Mouse (Mus musculus): Measurements from ENCODE around the gene Zcchc8. TPM values are rescaled to one million over a fixed set of nuclear protein-coding genes. Genes with fewer than 3 reads are reported as not detected.

Gene Zcchc8
- polyA plus RNA-seq, 1 experiment from 2014 or later: 27.1 TPM

DNA sequence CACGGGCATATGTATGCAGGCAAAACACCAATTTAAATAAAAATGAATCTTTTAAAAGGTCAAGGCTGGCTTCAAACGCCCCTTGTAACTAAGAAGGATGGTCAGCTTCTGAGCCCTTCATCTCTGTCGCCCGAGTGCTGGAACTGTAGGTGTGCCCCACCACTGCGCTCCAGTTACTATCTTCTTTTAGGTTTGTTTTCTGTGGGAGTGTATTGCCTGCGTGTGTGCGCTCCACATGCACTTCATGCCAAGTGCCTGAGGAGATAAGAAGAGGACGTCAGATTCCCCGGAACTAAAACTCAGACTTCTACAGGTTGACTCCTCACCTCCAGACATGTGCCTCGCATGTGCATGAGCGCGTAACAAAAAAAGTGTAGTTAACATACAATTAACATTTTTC lies 53.0 kb downstream of the Zcchc8 start:
- no peak for TF ChIP-seq CTCF (IDR thresholded peaks at IDR 0.05; ENCODE audit: low read depth)
- 70% methylated on average over 12 of the region's 12 CpGs for whole genome bisulfite sequencing
- Histone ChIP-seq H3K27me3 (replicated peaks; ENCODE audit: control insufficient read depth, insufficient read depth, low read length) (no peaks in the 10 kb centered on the region), H3K9ac (ENCODE audit: low read depth, low read length) (no peak overlapping the region), H3K4me2 (replicated peaks; ENCODE audit: low read depth) (no peak overlapping the region), H3K4me1 (replicated peaks; ENCODE audit: control insufficient read depth, insufficient read depth, low read length) (no peaks in the 10 kb centered on the region; the same call in 1 of the 2 replicates), H3K4me3 (ENCODE audit: low read depth, low read length) (no peak overlapping the region), H3K36me3 (ENCODE audit: control insufficient read depth, insufficient read depth) (no peaks in the 10 kb centered on the region), H3K27ac (ENCODE audit: low read depth, low read length) (no peak overlapping the region), H3K9me3 (ENCODE audit: control insufficient read depth) (no peaks in the 10 kb centered on the region)
- ATAC-seq: no peak

- H3K27me3 ChIP-seq (replicated peaks; ENCODE audit: control insufficient read depth, insufficient read depth, low read length): no peaks in the 10 kb centered on the region
- no peak overlapping the region for H3K9ac ChIP-seq (ENCODE audit: low read depth, low read length)
- no peaks in the 10 kb centered on the region for H3K36me3 ChIP-seq (ENCODE audit: control insufficient read depth, insufficient read depth)
- no peaks in the 10 kb centered on the region; the same call in 1 of the 2 replicates for H3K4me1 ChIP-seq (replicated peaks; ENCODE audit: control insufficient read depth, insufficient read depth, low read length)
- no peak overlapping the region for H3K4me2 ChIP-seq (replicated peaks; ENCODE audit: low read depth)
- no peak overlapping the region for H3K27ac ChIP-seq (ENCODE audit: low read depth, low read length)
- H3K9me3 ChIP-seq (ENCODE audit: control insufficient read depth): no peaks in the 10 kb centered on the region
- 74% methylated on average over 7 of the region's 7 CpGs for WGBS
- ATAC-seq: no peak
- H3K4me3 ChIP-seq (ENCODE audit: low read depth, low read length): no peak overlapping the region
- TF ChIP-seq CTCF (IDR thresholded peaks at IDR 0.05; ENCODE audit: low read depth): no peak
Observed at GRCm38 (mm10) chr5:123665956-123666355, 54.9 kb downstream of the Zcchc8 start.

DNA sequence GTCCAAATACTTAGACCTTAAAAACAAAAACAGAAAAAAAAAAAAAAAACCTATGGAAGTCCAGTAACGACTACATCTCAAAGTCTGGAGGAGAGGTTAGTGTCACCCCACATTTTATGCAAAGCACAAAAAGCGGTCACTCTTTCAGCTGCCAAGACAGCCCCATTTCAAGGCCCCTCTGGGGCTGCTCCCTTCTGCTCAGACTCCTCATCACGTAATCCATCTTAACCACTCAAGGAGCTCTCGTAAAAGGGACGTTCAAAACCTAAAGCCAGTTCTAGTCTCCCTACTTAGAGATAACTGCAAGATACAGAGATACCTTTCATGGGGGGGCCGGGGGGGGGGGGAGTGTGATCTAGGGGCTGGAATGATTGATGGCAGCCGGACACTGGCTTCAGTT lies 56.6 kb downstream of the Zcchc8 start:
- H3K9ac ChIP-seq (ENCODE audit: low read depth, low read length): no peak overlapping the region
- no peak overlapping the region for H3K27ac ChIP-seq (ENCODE audit: low read depth, low read length)
- H3K36me3 ChIP-seq (ENCODE audit: control insufficient read depth, insufficient read depth): no peaks in the 10 kb centered on the region
- no peaks in the 10 kb centered on the region for H3K9me3 ChIP-seq (ENCODE audit: control insufficient read depth)
- ATAC-seq: no peak
- H3K4me2 ChIP-seq (replicated peaks; ENCODE audit: low read depth): no peak overlapping the region
- H3K4me1 ChIP-seq (replicated peaks; ENCODE audit: control insufficient read depth, insufficient read depth, low read length): no peaks in the 10 kb centered on the region
- no peak for TF ChIP-seq CTCF (IDR thresholded peaks at IDR 0.05; ENCODE audit: low read depth)
- H3K4me3 ChIP-seq (ENCODE audit: low read depth, low read length): no peak overlapping the region
- H3K27me3 ChIP-seq (replicated peaks; ENCODE audit: control insufficient read depth, insufficient read depth, low read length): no peaks in the 10 kb centered on the region
- 67% methylated on average over 7 of the region's 7 CpGs for WGBS

DNA sequence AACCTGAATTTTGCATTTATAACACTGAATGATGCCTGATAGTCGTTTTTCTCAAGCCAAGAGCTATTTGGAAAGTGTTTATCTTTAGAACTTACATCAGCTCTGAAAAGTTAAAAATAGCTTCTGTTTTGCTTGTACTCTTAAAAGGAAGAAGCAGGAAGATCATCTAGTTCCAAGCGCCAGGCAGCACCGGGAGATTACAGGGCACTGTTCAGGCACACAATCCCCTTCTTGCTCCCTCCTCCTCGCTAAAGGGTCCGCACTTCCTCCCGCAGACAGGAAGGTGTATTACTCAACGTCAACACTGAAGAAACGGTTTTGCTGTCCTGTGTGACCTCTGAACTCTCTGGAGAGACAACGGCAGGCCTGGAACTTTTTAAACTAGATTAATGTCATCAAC lies 58.8 kb downstream of the Zcchc8 start:
- TF ChIP-seq CTCF (IDR thresholded peaks at IDR 0.05; ENCODE audit: low read depth): no peak
- no peak for ATAC-seq
- 34% methylated on average over 9 of the region's 9 CpGs for WGBS

GRCm38 (mm10) chr5:123661602-123662001 lies 59.3 kb downstream of the Zcchc8 start:
- Histone ChIP-seq H3K36me3 (ENCODE audit: control insufficient read depth, insufficient read depth) (no peaks in the 10 kb centered on the region), H3K9me3 (ENCODE audit: control insufficient read depth) (no peaks in the 10 kb centered on the region), H3K4me2 (replicated peaks; ENCODE audit: low read depth) (no peak overlapping the region), H3K27ac (ENCODE audit: low read depth, low read length) (peak overlapping the region; percentile 15; the same call in 1 of the 2 replicates), H3K27me3 (replicated peaks; ENCODE audit: control insufficient read depth, insufficient read depth, low read length) (no peaks in the 10 kb centered on the region), H3K9ac (ENCODE audit: low read depth, low read length) (no peak overlapping the region), H3K4me3 (ENCODE audit: low read depth, low read length) (no peak overlapping the region), H3K4me1 (replicated peaks; ENCODE audit: control insufficient read depth, insufficient read depth, low read length) (no peaks in the 10 kb centered on the region)
- 54% methylated on average over 3 of the region's 3 CpGs for WGBS
- no peak for TF ChIP-seq CTCF (IDR thresholded peaks at IDR 0.05; ENCODE audit: low read depth)
- ATAC-seq: no peak

More for the DNA sequence above, 58.8 kb downstream of the Zcchc8 start:
- Histone ChIP-seq H3K4me2 (replicated peaks; ENCODE audit: low read depth) (peak overlapping the region; percentile 24; the same call in 1 of the 2 replicates), H3K4me1 (replicated peaks; ENCODE audit: control insufficient read depth, insufficient read depth, low read length) (no peaks in the 10 kb centered on the region), H3K27me3 (replicated peaks; ENCODE audit: control insufficient read depth, insufficient read depth, low read length) (no peaks in the 10 kb centered on the region), H3K9ac (ENCODE audit: low read depth, low read length) (no peak overlapping the region), H3K27ac (ENCODE audit: low read depth, low read length) (peak overlapping the region; percentile 41; the same call in 1 of the 2 replicates), H3K36me3 (ENCODE audit: control insufficient read depth, insufficient read depth) (no peaks in the 10 kb centered on the region), H3K9me3 (ENCODE audit: control insufficient read depth) (no peaks in the 10 kb centered on the region), H3K4me3 (ENCODE audit: low read depth, low read length) (no peak overlapping the region)

DNA sequence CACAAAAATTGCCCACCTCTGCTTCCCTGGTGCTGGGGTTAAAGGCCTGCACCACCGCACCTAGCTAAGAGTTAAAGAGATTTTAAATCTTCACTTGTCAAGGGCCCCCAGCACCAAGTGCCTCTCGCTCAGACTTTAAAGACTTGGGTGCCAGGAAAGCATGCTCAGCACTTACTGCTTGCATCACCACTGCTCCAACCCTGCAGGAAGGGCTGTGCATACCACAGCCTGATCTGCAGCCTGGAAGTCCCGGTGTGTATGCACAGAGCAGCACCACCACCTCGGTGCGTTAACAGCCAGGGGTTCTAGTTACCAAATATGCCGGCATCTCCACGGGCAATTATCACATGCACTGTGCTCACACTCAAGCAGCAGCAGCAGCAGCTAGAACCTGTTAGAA lies 63.2 kb downstream of the Zcchc8 start:
- Histone ChIP-seq H3K9ac (ENCODE audit: low read depth, low read length) (no peak overlapping the region), H3K9me3 (ENCODE audit: control insufficient read depth) (no peaks in the 10 kb centered on the region), H3K27ac (ENCODE audit: low read depth, low read length) (no peak overlapping the region), H3K4me1 (replicated peaks; ENCODE audit: control insufficient read depth, insufficient read depth, low read length) (no peaks in the 10 kb centered on the region), H3K4me2 (replicated peaks; ENCODE audit: low read depth) (no peak overlapping the region), H3K27me3 (replicated peaks; ENCODE audit: control insufficient read depth, insufficient read depth, low read length) (no peaks in the 10 kb centered on the region), H3K4me3 (ENCODE audit: low read depth, low read length) (no peak overlapping the region), H3K36me3 (ENCODE audit: control insufficient read depth, insufficient read depth) (peaks cover 14% of the 10 kb centered on the region)
- 58% methylated on average over 7 of the region's 7 CpGs for WGBS
- ATAC-seq: no peak
- no peak for TF ChIP-seq CTCF (IDR thresholded peaks at IDR 0.05; ENCODE audit: low read depth)

DNA sequence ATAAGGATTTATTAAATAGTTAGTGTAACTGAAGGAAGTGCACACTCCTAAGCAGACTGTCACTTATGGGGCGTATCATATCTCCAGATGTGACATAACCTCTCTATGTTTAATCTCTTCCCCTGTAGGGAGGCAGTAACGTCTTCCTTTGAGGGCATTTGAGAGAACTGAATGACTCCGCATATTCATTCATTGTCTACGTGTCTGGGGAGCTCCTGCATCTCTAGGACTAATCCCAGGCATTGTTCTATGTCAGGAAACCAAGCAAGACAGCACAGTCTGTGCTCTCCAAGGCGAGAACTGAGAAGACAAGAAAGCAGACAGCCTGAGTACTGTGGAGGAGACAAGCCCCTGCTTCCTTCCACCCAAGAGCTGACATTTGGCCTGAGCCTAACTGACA lies 66.0 kb downstream of the Zcchc8 start:
- WGBS: 69% methylated on average over 5 of the region's 5 CpGs
- no peak overlapping the region for H3K4me3 ChIP-seq (ENCODE audit: low read depth, low read length)
- no peak for ATAC-seq

More for the DNA sequence above, 66.0 kb downstream of the Zcchc8 start:
- TF ChIP-seq CTCF (IDR thresholded peaks at IDR 0.05; ENCODE audit: low read depth): no peak
- H3K4me1 ChIP-seq (replicated peaks; ENCODE audit: control insufficient read depth, insufficient read depth, low read length): no peaks in the 10 kb centered on the region
- no peaks in the 10 kb centered on the region for H3K27me3 ChIP-seq (replicated peaks; ENCODE audit: control insufficient read depth, insufficient read depth, low read length)
- H3K36me3 ChIP-seq (ENCODE audit: control insufficient read depth, insufficient read depth): peaks cover 16% of the 10 kb centered on the region
- H3K9me3 ChIP-seq (ENCODE audit: control insufficient read depth): no peaks in the 10 kb centered on the region
- H3K27ac ChIP-seq (ENCODE audit: low read depth, low read length): no peak overlapping the region
- no peak overlapping the region for H3K9ac ChIP-seq (ENCODE audit: low read depth, low read length)
- H3K4me2 ChIP-seq (replicated peaks; ENCODE audit: low read depth): no peak overlapping the region

Measured in intestine, postnatal 0 days (tissue).